Mouse (Mus musculus) embryonic stem cell, embryonic (primary cell): Measurements from ENCODE around the gene Acot2.
"Not testable (repeated sequence)": the region's sequence is repeated elsewhere in the genome, so short reads cannot be mapped to it uniquely, and the experiment has no call there.

Source experiments
- CTCF ChIA-PET, 4 experiments: fragments of 300-600 bp in 2 of 4; fragments of 350-600 bp in 2 of 4; sonication (Branson Sonifier 250); formaldehyde crosslinking; loops; one replicate each; lab custom pipeline; 2022; ENCODE audit warnings: inconsistent platforms in 2 of 4; lab: Charles Lee
- POLR2A ChIA-PET, 4 experiments: fragments of 300-600 bp in 2 of 4; fragments of 350-600 bp in 2 of 4; sonication (Branson Sonifier 250); formaldehyde crosslinking; loops; one replicate each; lab custom pipeline; 2022; ENCODE audit warnings: antibody characterized with exemption in 4 of 4, inconsistent platforms in 1 of 4; lab: Charles Lee

Gene Acot2

GRCm38 (mm10) chr12:84011251-84012040 is 23.8 kb downstream of the Acot2 start:
- POLR2A ChIA-PET, result interaction anchor here (0.7 to 1.2 kb wide), 5 partner anchors 16 to 153 kb away, joined by 3 to 5 read pairs (median 3); partner anchors contain the start of gene Riox1 (in 1 of the 4)
- CTCF ChIA-PET, result interaction anchor here in 2 of 4 experiments (0.7 to 1.1 kb wide), 2 partner anchors 50 to 642 kb away, joined by 4 to 6 read pairs; no protein-coding TSS in a partner anchor

GRCm38 (mm10) chr12:84013130-84013529 is 25.5 kb downstream of the Acot2 start:
- ChIA-PET CTCF (no interaction called here), POLR2A (interaction anchor here in 1 of 4 experiments (0.5 kb wide), 1 partner anchor 88 kb away, joined by 3 read pairs; no protein-coding TSS in a partner anchor)

GRCm38 (mm10) chr12:84013701-84014100 is 26.0 kb downstream of the Acot2 start:
- ChIA-PET CTCF (no interaction called here), POLR2A (interaction anchor here in 1 of 4 experiments (0.5 kb wide), 1 partner anchor 99 kb away, joined by 3 read pairs; no protein-coding TSS in a partner anchor)

GRCm38 (mm10) chr12:84020528-84020927 is 32.9 kb downstream of the Acot2 start:
- CTCF ChIA-PET, result not testable (repeated sequence)
- POLR2A ChIA-PET, result interaction anchor here in 1 of 4 experiments (1.1 kb wide), 1 partner anchor 11 kb away, joined by 3 read pairs; the partner anchor contains the start of gene Acot1

GRCm38 (mm10) chr12:84022266-84022665 is 34.6 kb downstream of the Acot2 start:
- CTCF ChIA-PET, POLR2A ChIA-PET: not testable (repeated sequence)

- ChIA-PET POLR2A (no interaction called here), CTCF (no interaction called here)
Measured at GRCm38 (mm10) chr12:84023052-84023745, 35.5 kb downstream of the Acot2 start.

GRCm38 (mm10) chr12:84025888-84026287 is 38.2 kb downstream of the Acot2 start:
- POLR2A ChIA-PET, result interaction anchor here in 1 of 4 experiments (1.1 kb wide), 1 partner anchor 17 kb away, joined by 3 read pairs; the partner anchor contains the start of gene Acot1
- CTCF ChIA-PET, result no interaction called here

- POLR2A ChIA-PET, result interaction anchor here in 1 of 4 experiments (0.5 to 1.3 kb wide), 2 partner anchors 78 to 433 kb away, joined by 3 to 6 read pairs; partner anchors contain the start of gene Riox1
- CTCF ChIA-PET, result not testable (repeated sequence)
Measured at GRCm38 (mm10) chr12:84028328-84028727, 40.7 kb downstream of the Acot2 start.

- POLR2A ChIA-PET, result interaction anchor here in 1 of 4 experiments (1.1 kb wide), 1 partner anchor 20 kb away, joined by 5 read pairs; the partner anchor contains the start of gene Acot1
- CTCF ChIA-PET, result not testable (repeated sequence)
Measured at GRCm38 (mm10) chr12:84029043-84029442, 41.4 kb downstream of the Acot2 start.

- ChIA-PET POLR2A (interaction anchor here in 2 of 4 experiments (0.6 to 1.4 kb wide), 4 partner anchors 11 to 81 kb away, joined by 3 read pairs; partner anchors contain the start of genes Acot3 (in 1 of the 2) and Riox1 (in 1 of the 2)), CTCF (interaction anchor here in 3 of 4 experiments (0.6 to 1.6 kb wide), 7 partner anchors 10 to 414 kb away, joined by 3 to 7 read pairs (median 4); partner anchors contain the start of genes Acot1 (in 1 of the 3) and Acot2 (in 1 of the 3))
Measured at GRCm38 (mm10) chr12:84030659-84031332, 43.1 kb downstream of the Acot2 start.

GRCm38 (mm10) chr12:84032854-84033253 is 45.2 kb downstream of the Acot2 start:
- ChIA-PET POLR2A (interaction anchor here in 1 of 4 experiments (1.0 kb wide), 1 partner anchor 24 kb away, joined by 3 read pairs; the partner anchor contains the start of gene Acot1), CTCF (no interaction called here)

GRCm38 (mm10) chr12:84033302-84033701 is 45.6 kb downstream of the Acot2 start:
- POLR2A ChIA-PET, result interaction anchor here in 1 of 4 experiments (1.0 kb wide), 1 partner anchor 24 kb away, joined by 3 read pairs; the partner anchor contains the start of gene Acot1
- CTCF ChIA-PET, result not testable (repeated sequence)

GRCm38 (mm10) chr12:84034108-84034507 is 46.4 kb downstream of the Acot2 start:
- CTCF ChIA-PET, result interaction anchor here in 1 of 4 experiments (1.0 kb wide), 1 partner anchor 27 kb away, joined by 3 read pairs; no protein-coding TSS in a partner anchor
- POLR2A ChIA-PET, result no interaction called here

GRCm38 (mm10) chr12:84038241-84038640 is 50.6 kb downstream of the Acot2 start, which contains the start of gene Acot4:
Gene Acot4 (plus strand): TSS chr12:84038379.
- POLR2A ChIA-PET, result interaction anchor here in 3 of 4 experiments (0.5 to 1.1 kb wide), 3 partner anchors 8 to 62 kb away, joined by 4 read pairs; partner anchors contain the start of gene Acot6 (in 1 of the 3)
- CTCF ChIA-PET, result interaction anchor here (0.6 to 1.6 kb wide), 6 partner anchors 11 to 58 kb away, joined by 3 to 8 read pairs (median 3); partner anchors contain the start of gene Acot3 (in 1 of the 4)

- ChIA-PET POLR2A (interaction anchor here in 3 of 4 experiments (0.5 to 1.7 kb wide), 4 partner anchors 14 to 278 kb away, joined by 3 to 5 read pairs (median 4); partner anchors contain the start of genes Acot2 (in 1 of the 3), Acot6 (in 1 of the 3) and Zfp410 (in 1 of the 3)), CTCF (interaction anchor here in 3 of 4 experiments (0.5 to 1.6 kb wide), 3 partner anchors 22 to 58 kb away, joined by 3 to 8 read pairs (median 4); no protein-coding TSS in a partner anchor)
Measured at GRCm38 (mm10) chr12:84038691-84039111, 51.0 kb downstream of the Acot2 start, which contains the start of gene Gm49366. Gene Gm49366 (plus strand): TSS chr12:84038935.

GRCm38 (mm10) chr12:84042248-84042647 is 54.6 kb downstream of the Acot2 start:
- POLR2A ChIA-PET, result interaction anchor here in 1 of 4 experiments (0.6 to 1.5 kb wide), 4 partner anchors 11 to 268 kb away, joined by 3 read pairs; partner anchors contain the start of gene Acot2
- CTCF ChIA-PET, result no interaction called here
